Mouse (Mus musculus) mature B cell (primary cell): ENCODE results near the gene Defa23.
"Not testable (repeated sequence)": the region's sequence is repeated elsewhere in the genome, so short reads cannot be mapped to it uniquely, and the experiment has no call there.

Source experiments
- in situ Hi-C: fragments of 300-500 bp; cut with MboI; formaldehyde crosslinking; loops from 2 replicates; pipeline ENCODE4 v1.14.3; 2019

The Defa23 gene

DNA sequence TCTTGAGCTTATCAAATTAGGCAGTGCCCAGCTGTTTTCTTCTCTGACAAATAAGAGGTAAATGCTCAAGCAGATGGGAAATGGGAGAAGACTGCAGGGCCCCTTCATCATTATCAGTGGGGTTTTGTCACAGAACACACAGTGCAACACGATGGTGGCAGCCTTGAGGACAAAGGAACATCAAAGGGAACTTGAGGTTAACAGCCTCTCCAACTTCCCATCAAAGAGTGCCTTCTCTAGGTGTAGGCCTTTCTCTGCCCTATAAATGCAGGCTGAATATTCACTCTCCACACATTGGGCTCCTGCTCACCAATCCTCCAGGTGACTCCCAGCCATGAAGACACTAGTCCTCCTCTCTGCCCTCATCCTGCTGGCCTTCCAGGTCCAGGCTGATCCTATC lies at the start of gene Defa23:
Defa23 (plus strand) TSS at position 301 of the 400 bp plus-strand sequence.
- in situ Hi-C loops, result not testable (repeated sequence)

DNA sequence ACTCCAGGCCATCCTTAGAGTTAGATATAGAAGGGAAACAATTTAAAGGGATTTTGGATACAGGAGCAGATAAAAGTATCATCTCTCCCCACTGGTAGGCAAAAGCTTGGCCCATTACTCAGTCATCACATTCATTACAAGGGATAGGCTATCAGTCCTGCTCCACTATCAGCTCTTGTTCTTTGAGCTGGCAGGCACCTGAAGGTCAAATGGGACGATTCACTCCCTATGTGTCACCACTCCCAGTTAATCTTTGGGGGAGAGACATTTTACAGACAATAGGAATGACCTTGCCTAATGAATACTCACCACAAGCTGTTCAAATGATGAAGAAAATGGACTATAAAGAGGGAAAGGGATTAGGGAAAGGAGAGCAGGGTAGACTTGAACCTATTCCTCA lies 48.0 kb upstream of the Defa23 start:
- in situ Hi-C loops, result no loop called here

DNA sequence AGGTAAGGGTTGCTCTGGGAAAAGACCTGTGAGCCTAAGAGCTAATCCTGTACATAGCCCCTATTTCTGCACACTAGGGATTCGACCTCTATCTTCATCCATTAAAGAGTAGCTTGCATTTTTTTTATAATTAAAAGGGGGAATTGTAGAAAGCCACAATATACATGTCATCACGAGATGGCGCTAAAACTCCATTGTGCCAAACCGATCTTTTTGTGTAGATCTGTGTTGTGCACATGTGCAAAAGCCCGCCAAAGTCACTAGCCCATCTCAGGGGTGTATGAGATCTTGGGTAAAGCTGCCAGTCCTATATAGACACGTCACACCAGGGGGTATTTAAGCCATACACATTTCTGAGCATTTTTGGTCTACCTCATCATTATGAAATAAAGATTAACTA lies 46.3 kb upstream of the Defa23 start:
- in situ Hi-C loops, result not testable (repeated sequence)

DNA sequence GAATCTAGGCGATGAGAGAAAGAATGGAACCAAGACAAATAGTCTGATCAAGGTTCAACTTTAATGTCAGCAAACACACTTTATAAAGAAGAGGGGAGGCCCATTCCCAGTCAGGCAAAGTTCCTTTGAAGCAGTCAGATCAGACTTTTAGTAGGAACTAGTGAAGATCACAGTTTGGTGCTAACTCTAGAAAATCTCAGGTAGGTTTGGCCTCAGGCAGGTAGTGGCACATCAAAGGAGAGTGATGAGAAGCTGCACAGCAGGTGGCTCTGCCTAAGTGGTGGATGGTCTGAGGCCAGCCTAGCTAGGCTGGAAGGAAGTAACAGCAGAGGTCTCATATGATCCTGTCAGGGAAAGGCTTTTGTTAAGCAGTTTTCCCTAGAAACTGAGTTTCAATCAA lies 44.3 kb upstream of the Defa23 start:
- in situ Hi-C loops, result not testable (repeated sequence)

DNA sequence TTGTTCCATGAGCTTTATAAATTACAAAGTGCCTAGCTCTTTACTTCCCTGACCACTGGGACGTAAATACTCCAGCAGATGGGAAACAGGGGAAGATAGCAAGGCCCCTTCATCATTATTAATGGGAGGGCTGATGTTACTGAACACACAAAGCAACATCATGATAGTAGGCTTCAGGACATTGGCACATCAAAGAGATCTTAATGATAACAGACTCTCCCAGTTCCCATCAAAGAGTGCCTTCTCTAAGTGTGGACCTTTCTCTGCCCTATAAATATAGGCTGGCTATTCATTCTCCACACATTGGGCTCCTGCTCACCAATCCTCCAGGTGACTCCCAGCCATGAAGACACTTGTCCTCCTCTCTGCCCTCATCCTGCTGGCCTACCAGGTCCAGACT lies 29.6 kb upstream of the Defa23 start, which contains the start of gene Defa21:
Defa21 (plus strand) TSS at position 301 of the 400 bp plus-strand sequence.
- in situ Hi-C loops, result not testable (repeated sequence)

DNA sequence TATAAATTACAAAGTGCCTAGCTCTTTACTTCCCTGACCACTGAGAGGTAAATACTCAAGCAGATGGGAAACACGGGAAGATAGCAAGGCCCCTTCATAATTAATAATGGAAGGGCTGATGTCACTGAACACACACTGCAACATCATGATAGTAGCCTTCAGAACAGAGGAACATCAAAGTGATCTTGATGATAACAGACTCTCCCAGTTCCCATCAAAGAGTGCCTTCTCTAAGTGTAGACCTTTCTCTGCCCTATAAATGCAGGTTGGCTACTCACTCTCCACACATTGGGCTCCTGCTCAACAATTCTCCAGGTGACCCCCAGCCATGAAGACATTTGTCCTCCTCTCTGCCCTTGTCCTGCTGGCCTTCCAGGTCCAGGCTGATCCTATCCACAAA lies 9.9 kb downstream of the Defa23 start, which contains the start of gene Defa35:
Defa35 (plus strand) TSS at position 301 of the 400 bp plus-strand sequence.
- in situ Hi-C loops, result not testable (repeated sequence)

DNA sequence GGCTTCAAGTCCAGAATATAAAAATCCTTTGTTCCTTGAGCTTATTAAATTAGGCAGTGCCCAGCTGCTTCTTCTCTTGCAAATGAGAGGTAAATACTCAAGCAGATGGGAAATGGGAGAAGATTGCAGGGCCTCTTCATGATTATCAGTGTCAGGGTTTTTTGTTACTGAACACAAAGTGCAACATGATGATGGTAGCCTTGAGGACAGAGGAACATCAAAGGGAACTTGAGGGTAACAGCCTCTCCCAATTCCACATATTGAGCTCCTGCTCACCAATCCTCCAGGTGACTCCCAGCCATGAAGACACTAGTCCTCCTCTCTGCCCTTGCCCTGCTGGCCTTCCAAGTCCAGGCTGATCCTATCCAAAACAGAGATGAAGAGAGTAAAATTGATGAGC lies 29.3 kb downstream of the Defa23 start, which contains the start of gene Defa25:
Defa25 (plus strand) TSS at position 301 of the 400 bp plus-strand sequence.
- in situ Hi-C loops, result not testable (repeated sequence)

DNA sequence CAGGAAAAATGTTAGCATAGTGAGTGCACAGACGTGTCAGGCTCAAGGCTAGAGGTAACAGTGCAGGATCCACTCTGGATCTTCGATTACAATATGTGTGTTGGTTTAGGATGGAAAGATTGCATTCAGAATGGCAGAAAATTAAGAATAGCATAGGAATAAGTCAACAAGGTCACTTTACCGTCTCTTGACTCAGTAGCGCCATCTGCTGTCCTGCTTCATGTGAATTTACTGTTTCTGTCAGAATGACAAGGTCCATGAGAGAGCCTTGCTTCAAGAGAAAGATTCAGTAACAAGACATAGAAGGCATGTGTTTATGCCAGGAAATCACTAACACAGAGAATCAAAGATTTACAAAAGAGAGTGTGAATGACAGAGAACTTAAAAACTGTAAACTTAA lies 38.3 kb downstream of the Defa23 start:
- in situ Hi-C loops, result no loop called here

DNA sequence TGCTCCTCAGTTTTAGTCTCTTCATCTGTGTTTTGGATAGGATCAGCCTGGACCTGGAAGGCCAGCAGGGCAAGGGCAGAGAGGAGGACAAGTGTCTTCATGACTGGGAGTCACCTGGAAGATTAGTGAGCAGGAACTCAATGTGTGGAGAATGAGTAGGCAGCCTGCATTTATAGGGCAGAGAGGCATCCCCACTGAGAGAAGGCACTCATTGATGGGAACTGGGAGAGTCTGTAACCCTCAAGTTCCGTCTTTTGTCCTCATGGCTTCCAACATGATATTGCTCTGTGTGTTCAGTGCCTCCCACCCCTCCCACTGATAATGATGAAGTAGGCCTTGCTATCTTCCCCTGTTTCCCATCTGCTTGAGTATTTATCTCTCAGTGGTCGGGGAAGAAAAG lies 41.1 kb downstream of the Defa23 start, which contains the start of gene Gm14851:
Gm14851 (minus strand) TSS at position 101 of the 400 bp plus-strand sequence.
- in situ Hi-C loops, result not testable (repeated sequence)
